Mouse (Mus musculus) lung, embryonic 16.5 days (tissue): ENCODE data around the gene Abcb8. TPM values are rescaled to one million over a fixed set of nuclear protein-coding genes. Genes with fewer than 3 reads are reported as not detected.

Experiments
- ATAC-seq: fragments of 200-750 bp; cut with Nextera tagmentation; 2 replicates; pipeline ENCODE4 v1.8.0; 2017; ENCODE audit warnings: low read depth, mild to moderate bottlenecking, moderate library complexity
- H3K27ac ChIP-seq: fragments of 300-500 bp; sonication (generic); 2 replicates; pipeline ENCODE4 v1.5.1; 2014; ENCODE audit warnings: mild to moderate bottlenecking, control low read depth, low read length
- H3K27me3 ChIP-seq: fragments of 300-500 bp; sonication (generic); 2 replicates; pipeline ENCODE4 v1.6.1; 2014; ENCODE audit warnings: low read depth, low read length, mixed read lengths; ENCODE audit not compliant: control insufficient read depth, insufficient read depth
- H3K36me3 ChIP-seq: fragments of 300-500 bp; sonication (generic); 2 replicates; pipeline ENCODE4 v1.6.1; 2014; ENCODE audit warnings: low read length; ENCODE audit not compliant: control insufficient read depth, insufficient read depth
- H3K4me1 ChIP-seq: fragments of 300-500 bp; sonication (generic); replicated peaks from 2 replicates; pipeline ENCODE4 v1.6.1; 2014; ENCODE audit warnings: low read length, mixed read lengths; ENCODE audit not compliant: control insufficient read depth, insufficient read depth
- H3K4me2 ChIP-seq: fragments of 300-500 bp; sonication (generic); 2 replicates; pipeline ENCODE4 v1.6.1; 2014; ENCODE audit warnings: low read depth, low read length, control low read depth
- H3K4me3 ChIP-seq: fragments of 300-500 bp; sonication (generic); 2 replicates; pipeline ENCODE4 v1.5.1; 2014; ENCODE audit warnings: mild to moderate bottlenecking, low read length, control low read depth
- H3K9ac ChIP-seq: fragments of 300-500 bp; sonication (generic); 2 replicates; pipeline ENCODE4 v1.6.1; 2014; ENCODE audit warnings: low read length, control low read depth
- H3K9me3 ChIP-seq: fragments of 300-500 bp; sonication (generic); 2 replicates; pipeline ENCODE4 v1.6.1; 2016; ENCODE audit warnings: low read length; ENCODE audit not compliant: control insufficient read depth
- WGBS: fragments of 180-500 bp; shearing (Covaris S2); extraction: QIAGEN DNeasy Blood & Tissue Kit; methylation state at CpG from one replicate; pipeline ENCODE4 v1.1.7; 2014; 5-methylcytosine and 5-hydroxymethylcytosine counted together
- polyA plus RNA-seq: library from polyadenylated mRNA; unstranded; fragments of >200 nt; fragmentation: Nextera tagmentation; extraction: Ambion mirVana; gene quantifications from 2 replicates; pipeline ENCODE4 v1.2.1, GENCODE M21; 2015

The Abcb8 gene
- polyA plus RNA-seq, 1 experiment from 2014 or later: 48.0 TPM

DNA sequence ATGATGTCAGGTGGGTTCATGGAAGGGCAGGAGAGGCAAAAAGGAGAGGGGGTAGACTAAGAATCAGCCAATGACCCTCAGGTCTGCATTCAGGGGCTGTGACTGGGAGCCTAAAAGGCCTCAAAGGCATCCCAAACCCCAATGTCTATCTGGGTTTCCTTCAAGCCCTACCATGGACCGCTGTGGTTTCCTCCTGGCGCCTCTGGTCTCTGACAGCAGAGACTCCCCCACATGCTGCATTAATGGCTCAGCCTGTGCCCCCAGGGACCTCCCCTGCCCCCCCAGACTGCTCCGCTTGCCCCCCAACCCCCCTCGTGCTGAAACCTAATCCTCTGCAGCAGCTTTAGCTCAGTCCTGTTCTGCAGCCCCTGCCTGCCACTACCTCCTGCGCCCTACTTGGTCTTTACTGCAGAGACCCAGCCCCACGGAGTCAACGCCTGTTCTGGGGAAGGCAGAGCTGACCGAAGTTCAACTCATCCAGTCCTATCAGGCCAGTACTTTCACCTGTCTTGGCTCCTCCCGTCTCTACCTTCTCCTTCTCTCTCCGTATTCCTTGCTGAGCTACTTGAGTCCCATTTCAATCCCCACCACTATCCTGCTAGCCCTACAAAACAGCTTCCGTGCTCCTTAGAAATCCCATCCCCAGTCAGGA lies 19.7 kb downstream of the Abcb8 start, which contains the start of gene Asic3:
Gene Asic3, plus strand, starts transcription at position 351 of the 652 bp plus-strand sequence.
- Histone ChIP-seq H3K9ac (no peak within 1 kb of the TSS), H3K4me3 (no peak within 1 kb of the TSS), H3K4me1 (0 out of 2 replicates have a peak, but pooled peaks cover 4% of the 10 kb centered on the region), H3K36me3 (no peaks in the 10 kb centered on the region), H3K27me3 (no peaks in the 10 kb centered on the region), H3K9me3 (no peaks in the 10 kb centered on the region), H3K4me2 (no peak within 1 kb of the TSS), H3K27ac (no peak within 1 kb of the TSS)
- WGBS: 34% methylated on average over 11 of the region's 11 CpGs
- no peak for ATAC-seq

DNA sequence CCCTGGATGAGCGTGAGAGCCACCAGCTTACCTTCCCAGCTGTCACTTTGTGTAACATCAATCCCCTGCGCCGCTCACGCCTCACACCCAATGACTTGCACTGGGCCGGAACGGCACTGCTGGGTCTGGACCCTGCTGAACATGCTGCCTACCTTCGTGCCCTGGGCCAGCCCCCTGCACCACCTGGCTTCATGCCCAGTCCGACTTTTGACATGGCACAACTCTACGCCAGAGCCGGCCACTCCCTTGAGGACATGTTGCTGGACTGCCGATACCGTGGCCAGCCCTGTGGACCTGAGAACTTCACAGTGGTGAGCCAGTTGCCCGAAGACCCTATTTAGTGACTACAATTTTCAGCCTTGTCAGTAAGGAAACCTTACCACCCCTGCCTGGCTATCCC lies 20.5 kb downstream of the Abcb8 start:
- no peak overlapping the region for H3K27ac ChIP-seq
- H3K4me1 ChIP-seq: 0 out of 2 replicates have a peak, but pooled peaks cover 4% of the 10 kb centered on the region
- no peaks in the 10 kb centered on the region for H3K36me3 ChIP-seq
- H3K4me3 ChIP-seq: no peak overlapping the region
- 72% methylated on average over 13 of the region's 13 CpGs for WGBS
- no peaks in the 10 kb centered on the region for H3K9me3 ChIP-seq
- no peaks in the 10 kb centered on the region for H3K27me3 ChIP-seq
- no peak for ATAC-seq
- no peak overlapping the region for H3K9ac ChIP-seq
- H3K4me2 ChIP-seq: no peak overlapping the region

DNA sequence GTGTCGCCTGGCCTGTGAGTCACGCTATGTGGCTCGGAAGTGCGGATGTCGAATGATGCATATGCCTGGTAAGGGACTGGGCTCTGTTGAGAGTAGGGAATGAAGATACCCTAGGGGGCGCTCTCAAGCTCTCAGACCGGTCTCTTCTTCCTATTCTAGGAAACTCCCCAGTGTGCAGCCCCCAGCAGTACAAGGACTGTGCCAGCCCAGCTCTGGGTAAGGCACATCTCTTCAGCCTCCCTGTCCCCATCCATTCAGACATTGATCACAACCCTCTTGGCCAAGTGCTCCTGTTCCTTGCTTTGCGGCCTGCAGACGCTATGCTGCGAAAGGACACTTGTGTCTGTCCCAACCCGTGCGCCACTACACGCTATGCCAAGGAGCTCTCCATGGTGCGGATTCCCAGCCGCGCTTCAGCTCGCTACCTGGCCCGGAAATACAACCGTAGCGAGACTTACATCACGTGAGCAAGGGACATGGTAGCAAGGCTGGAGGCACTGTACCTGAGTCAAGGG lies 22.8 kb downstream of the Abcb8 start:
- no peak overlapping the region for H3K4me3 ChIP-seq
- WGBS: 3% methylated on average over 21 of the region's 21 CpGs
- no peak overlapping the region for H3K27ac ChIP-seq
- H3K9me3 ChIP-seq: no peaks in the 10 kb centered on the region
- H3K27me3 ChIP-seq: no peaks in the 10 kb centered on the region
- peaks cover 4% of the 10 kb centered on the region; the same call in 1 of the 2 replicates for H3K36me3 ChIP-seq
- no peak overlapping the region for H3K9ac ChIP-seq
- peak overlapping the region; percentile 31; the same call in 1 of the 2 replicates for H3K4me2 ChIP-seq
- ATAC-seq: peak; percentile 73
- H3K4me1 ChIP-seq: 0 out of 2 replicates have a peak, but pooled peaks cover 4% of the 10 kb centered on the region

DNA sequence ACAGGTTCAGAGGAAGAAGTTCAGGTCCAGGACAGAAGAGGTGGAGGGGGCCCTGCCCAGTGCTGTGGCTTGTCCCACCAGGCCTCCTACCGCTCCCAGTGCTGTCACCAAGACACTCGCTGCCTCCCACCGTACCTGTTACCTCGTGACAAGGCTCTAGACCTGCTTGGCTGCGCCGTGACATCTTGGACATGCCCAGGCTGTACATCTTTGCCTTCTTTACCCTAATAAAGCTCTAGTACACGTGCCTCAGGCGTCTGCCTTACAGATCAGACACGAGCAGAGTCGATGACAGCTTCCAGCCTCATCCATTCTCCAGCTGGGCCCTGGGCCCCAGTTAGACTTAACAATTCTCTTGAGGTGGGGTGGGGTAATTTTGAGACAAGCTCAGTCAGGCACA lies 24.1 kb downstream of the Abcb8 start:
- Histone ChIP-seq H3K4me1 (peaks cover 6% of the 10 kb centered on the region), H3K4me2 (no peak overlapping the region), H3K9ac (no peak overlapping the region), H3K27ac (no peak overlapping the region), H3K4me3 (no peak overlapping the region), H3K27me3 (no peaks in the 10 kb centered on the region), H3K36me3 (peaks cover 4% of the 10 kb centered on the region; the same call in 1 of the 2 replicates), H3K9me3 (no peaks in the 10 kb centered on the region)
- no peak for ATAC-seq
- 83% methylated on average over 10 of the region's 10 CpGs for WGBS

DNA sequence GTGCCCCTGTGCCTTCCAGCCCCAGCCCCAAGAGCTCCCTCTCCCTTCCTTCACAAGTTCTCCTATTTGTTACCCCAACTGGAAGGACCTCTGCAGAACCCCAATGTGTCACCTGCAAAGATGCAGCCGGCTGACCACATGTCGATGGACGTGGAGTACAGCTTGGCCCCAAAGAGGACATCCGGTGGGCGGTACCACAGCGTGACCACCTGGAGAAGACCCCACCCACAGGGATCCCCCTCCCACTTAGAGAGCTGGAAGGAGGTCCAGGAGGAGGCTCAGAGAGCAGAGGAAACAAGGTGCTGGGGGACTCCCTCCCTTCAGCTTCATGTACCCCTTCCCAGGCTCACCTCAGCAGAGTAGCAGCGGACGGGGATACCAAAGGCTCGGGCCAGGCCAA lies 26.9 kb downstream of the Abcb8 start:
- Histone ChIP-seq H3K36me3 (peaks cover 4% of the 10 kb centered on the region; the same call in 1 of the 2 replicates), H3K9ac (no peak overlapping the region), H3K27me3 (no peaks in the 10 kb centered on the region), H3K4me1 (peaks cover 9% of the 10 kb centered on the region), H3K9me3 (no peaks in the 10 kb centered on the region), H3K4me3 (no peak overlapping the region), H3K27ac (no peak overlapping the region), H3K4me2 (no peak overlapping the region)
- 85% methylated on average over 9 of the region's 9 CpGs for WGBS
- ATAC-seq: no peak

DNA sequence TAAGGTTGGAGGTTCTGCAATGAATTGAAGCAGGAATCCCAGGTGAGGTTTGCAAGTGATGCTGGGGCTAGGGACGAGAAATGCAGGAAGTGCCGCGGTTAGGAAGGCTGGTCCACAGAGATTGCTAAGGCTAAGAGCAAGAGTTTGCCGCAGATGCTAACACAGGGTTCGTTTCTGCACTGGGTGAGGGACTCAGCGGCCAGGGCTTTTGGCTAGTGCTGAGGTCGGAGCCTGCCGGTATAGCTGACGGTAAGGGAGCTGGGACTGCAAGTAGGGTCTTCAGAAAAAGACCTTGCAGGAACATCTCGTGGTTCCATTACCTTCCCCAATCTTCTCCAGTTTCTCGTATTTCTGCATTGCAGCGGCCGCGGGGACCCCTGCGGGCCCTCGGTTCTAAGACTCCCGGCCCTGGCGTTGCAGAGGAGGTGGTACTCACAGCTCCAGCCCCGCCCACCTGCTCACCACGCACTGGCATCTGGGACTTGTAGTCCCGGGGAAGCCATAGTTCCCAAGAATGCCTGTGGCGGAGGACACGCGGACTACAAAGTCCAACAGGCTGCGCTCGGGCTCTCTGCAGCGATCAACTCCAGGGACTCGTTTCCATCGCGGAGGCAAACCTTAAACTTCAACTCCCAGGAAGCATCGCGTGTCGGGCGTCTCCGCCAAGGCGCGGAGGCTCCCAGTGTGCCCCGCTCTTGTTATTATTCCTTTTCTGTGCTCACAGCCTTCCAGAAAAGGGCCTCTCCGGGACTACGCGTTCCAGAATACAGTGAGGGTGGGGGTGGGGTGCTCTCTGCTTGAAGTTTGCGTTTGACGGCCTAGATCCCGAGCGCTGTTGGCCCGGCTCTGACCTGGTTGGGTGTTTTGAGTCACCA lies 29.9 kb downstream of the Abcb8 start, which contains the start of the genes Cdk5 and Slc4a2:
Gene Cdk5, minus strand, starts transcription at position 402 of the 875 bp plus-strand sequence.
Gene Slc4a2, plus strand, starts transcription at position 709 of the 875 bp plus-strand sequence.
- peak; percentile 93 for ATAC-seq
- Histone ChIP-seq H3K9ac (peak within 1 kb of the TSS; percentile 73), H3K36me3 (peaks cover 4% of the 10 kb centered on the region; the same call in 1 of the 2 replicates), H3K27me3 (no peaks in the 10 kb centered on the region), H3K27ac (peak within 1 kb of the TSS; percentile 98), H3K4me1 (peaks cover 26% of the 10 kb centered on the region), H3K4me2 (peak within 1 kb of the TSS; percentile 84), H3K9me3 (no peaks in the 10 kb centered on the region), H3K4me3 (peak within 1 kb of the TSS; percentile 59)
- under 1% methylated on average over 46 of the region's 46 CpGs for WGBS

DNA sequence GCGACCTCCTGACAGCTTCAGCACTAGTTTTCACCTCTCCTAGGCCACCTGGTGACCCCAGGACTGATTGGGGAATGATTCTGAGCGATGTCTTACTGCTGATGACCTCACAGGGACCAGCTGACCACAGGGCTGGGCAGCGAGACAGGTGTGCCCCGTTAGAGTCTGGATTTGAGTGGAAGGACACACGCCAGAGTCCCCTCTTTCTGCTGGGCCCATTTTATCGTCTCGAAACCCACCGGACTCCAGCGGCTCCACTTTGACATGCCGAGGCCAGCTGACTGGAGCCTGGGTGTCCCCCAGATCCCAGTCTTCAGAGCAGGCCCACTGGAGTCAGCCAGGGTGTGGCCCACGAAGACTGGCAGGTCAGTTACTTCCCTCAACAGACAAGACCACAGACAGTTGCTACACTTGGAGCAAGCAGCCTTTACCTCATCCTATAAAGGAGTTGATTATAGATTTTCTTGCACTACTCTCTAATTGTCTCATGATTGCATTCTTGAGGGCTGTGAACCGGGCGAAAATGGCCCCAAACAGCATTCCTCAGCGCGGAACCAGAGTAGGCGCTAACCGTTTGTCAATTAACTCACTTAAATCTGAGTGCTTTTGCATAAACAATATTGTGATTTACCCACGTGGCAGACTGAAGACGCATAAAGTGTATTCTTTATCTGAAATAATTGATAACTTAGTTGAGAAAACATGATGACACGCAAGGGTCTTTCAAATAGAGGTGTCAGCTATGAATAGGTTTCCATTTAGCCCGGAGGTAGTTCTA lies 30.7 kb downstream of the Abcb8 start:
- H3K36me3 ChIP-seq: peaks cover 4% of the 10 kb centered on the region; the same call in 1 of the 2 replicates
- no peak; the same call in 1 of the 2 replicates for ATAC-seq
- no peaks in the 10 kb centered on the region for H3K9me3 ChIP-seq
- H3K9ac ChIP-seq: peak overlapping the region; percentile 72
- peak overlapping the region; percentile 59 for H3K4me3 ChIP-seq
- H3K27ac ChIP-seq: peak overlapping the region; percentile 98
- H3K27me3 ChIP-seq: no peaks in the 10 kb centered on the region
- peaks cover 30% of the 10 kb centered on the region for H3K4me1 ChIP-seq
- WGBS: 8% methylated on average over 21 of the region's 21 CpGs
- peak overlapping the region; percentile 84 for H3K4me2 ChIP-seq

DNA sequence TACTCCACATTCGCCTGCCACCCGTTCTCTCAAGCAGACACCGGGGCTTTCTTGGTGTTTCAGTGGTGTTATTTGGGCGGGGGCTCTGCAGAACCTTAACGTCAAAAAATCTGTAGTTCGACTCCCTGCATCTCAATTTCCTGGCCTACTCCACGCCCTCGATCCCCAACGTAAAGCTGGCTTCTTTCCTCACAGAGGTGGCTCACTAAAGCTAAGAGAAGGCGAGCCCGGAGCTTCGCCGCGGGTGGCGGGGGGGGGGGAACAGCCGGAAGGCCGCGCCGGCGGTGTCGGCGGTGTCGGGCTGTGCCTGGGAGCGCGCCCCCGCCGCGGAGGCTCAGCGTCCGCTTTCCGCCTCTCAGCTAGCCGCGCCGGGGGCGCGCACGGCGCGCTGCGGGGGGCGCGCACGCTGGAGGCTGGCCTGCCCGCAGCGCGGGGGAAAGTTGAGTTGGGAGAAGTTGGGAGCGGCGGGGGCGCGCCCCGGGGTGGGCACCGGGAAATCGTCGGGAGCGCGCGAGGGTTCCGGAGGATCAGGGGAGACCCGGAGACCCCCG lies 31.5 kb downstream of the Abcb8 start:
- peak overlapping the region; percentile 84 for H3K4me2 ChIP-seq
- peak overlapping the region; percentile 59 for H3K4me3 ChIP-seq
- H3K4me1 ChIP-seq: peaks cover 30% of the 10 kb centered on the region
- no peaks in the 10 kb centered on the region for H3K9me3 ChIP-seq
- H3K27me3 ChIP-seq: no peaks in the 10 kb centered on the region
- peak overlapping the region; percentile 98 for H3K27ac ChIP-seq
- peaks cover 8% of the 10 kb centered on the region for H3K36me3 ChIP-seq
- peak overlapping the region; percentile 72 for H3K9ac ChIP-seq
- 1% methylated on average over 49 of the region's 60 CpGs for WGBS
- peak; percentile 57 for ATAC-seq
